Mouse (Mus musculus) lung, postnatal 0 days (tissue): ENCODE results near the gene Capn10.

ENCODE experiments used
- CTCF ChIP-seq: IDR thresholded peaks from 2 replicates; pipeline ENCODE4 v1.5.1; 2016; ENCODE audit warnings: antibody characterized with exemption, mild to moderate bottlenecking
- EP300 ChIP-seq: IDR thresholded peaks from 2 replicates; pipeline ENCODE4 v1.6.1; 2016; ENCODE audit warnings: antibody characterized with exemption, mild to moderate bottlenecking, control low read depth

DNA sequence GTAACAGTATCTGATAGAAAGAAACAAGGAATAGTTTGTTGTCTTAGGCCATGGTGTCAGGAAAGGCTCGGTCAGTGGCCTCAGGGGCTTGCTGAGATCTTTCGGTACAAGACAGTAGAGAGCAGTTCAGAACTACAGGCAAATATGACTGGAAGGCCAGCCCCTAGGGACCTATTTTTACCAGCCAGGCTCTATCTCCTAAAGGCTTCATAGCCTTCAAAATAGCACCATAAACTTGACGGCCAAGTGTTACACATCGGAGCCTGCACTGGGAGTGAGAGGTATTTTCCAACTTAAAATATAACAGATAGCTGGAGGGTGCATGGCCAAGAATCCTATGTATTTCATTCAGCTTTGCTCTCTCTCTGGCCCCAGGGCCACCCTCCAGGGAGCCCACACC is 12.7 kb upstream of the Capn10 start:
- no peak for TF ChIP-seq CTCF
- TF ChIP-seq EP300: no peak
